Mouse (Mus musculus): ENCODE measurements around the gene Cpsf3. TPM values are rescaled to one million over a fixed set of nuclear protein-coding genes. Genes with fewer than 3 reads are reported as not detected.

The Cpsf3 gene
- total RNA-seq (2014; fragmentation: Nextera tagmentation) (165 and 172 TPM in 2 replicates), total RNA-seq (2017) (109 and 113 TPM in 2 replicates), polyA plus RNA-seq (2012) (7.6 and 10.1 TPM in 2 replicates)

- H3K4me1 ChIP-seq (ENCODE audit: insufficient read depth, low read depth, low read length), result peaks cover 39% of the 10 kb centered on the region
- H3K9me3 ChIP-seq (replicated peaks), result no peaks in the 10 kb centered on the region
- DNase-seq (ENCODE audit: low spot score) (no peak), ATAC-seq (ENCODE audit: extremely low read depth, insufficient number of reproducible peaks, low FRiP score, poor library complexity, severe bottlenecking) (no peak)
- no peak for TF ChIP-seq CTCF (IDR thresholded peaks at IDR 0.05; ENCODE audit: low read depth, low read length)
- no peak for TF ChIP-seq GATA2 (IDR thresholded peaks at IDR 0.05; ENCODE audit: borderline replicate concordance, low read depth, low read length)
- TF ChIP-seq POLR2AphosphoS5 (IDR thresholded peaks at IDR 0.05; ENCODE audit: insufficient replicate concordance, low read depth, low read length), result no peak
- TF ChIP-seq TAL1 (conservative IDR thresholded peaks at IDR 0.05; ENCODE audit: low read depth, low read length), result no peak
- TF ChIP-seq GATA1 (IDR thresholded peaks at IDR 0.05; ENCODE audit: borderline replicate concordance, low read length), result no peak
- H3K27me3 ChIP-seq (ENCODE audit: insufficient read depth, low read length), result no peaks in the 10 kb centered on the region
- peaks cover 43% of the 10 kb centered on the region for H3K36me3 ChIP-seq (replicated peaks)
- peak within 1 kb of the TSS; percentile 90 for H3K4me3 ChIP-seq (ENCODE audit: low read depth, low read length)
Observed at GRCm38 (mm10) chr12:21284761-21285441, at the start of gene Cpsf3. Gene Cpsf3 (plus strand): TSS chr12:21285391.

GRCm38 (mm10) chr12:21241965-21242364 is 43.2 kb upstream of the Cpsf3 start:
- Histone ChIP-seq H3K4me3 (ENCODE audit: low read depth, low read length) (no peak overlapping the region), H3K36me3 (replicated peaks) (no peaks in the 10 kb centered on the region), H3K9me3 (replicated peaks) (no peaks in the 10 kb centered on the region; the same call in 1 of the 2 replicates), H3K27me3 (ENCODE audit: insufficient read depth, low read length) (no peaks in the 10 kb centered on the region), H3K4me1 (ENCODE audit: insufficient read depth, low read depth, low read length) (no peaks in the 10 kb centered on the region)
- DNase-seq (ENCODE audit: low spot score) (no peak), ATAC-seq (ENCODE audit: extremely low read depth, insufficient number of reproducible peaks, low FRiP score, poor library complexity, severe bottlenecking) (no peak)
- TF ChIP-seq GATA1 (IDR thresholded peaks at IDR 0.05; ENCODE audit: borderline replicate concordance, low read length) (no peak), CTCF (IDR thresholded peaks at IDR 0.05; ENCODE audit: low read depth, low read length) (no peak), POLR2AphosphoS5 (IDR thresholded peaks at IDR 0.05; ENCODE audit: insufficient replicate concordance, low read depth, low read length) (no peak), GATA2 (IDR thresholded peaks at IDR 0.05; ENCODE audit: borderline replicate concordance, low read depth, low read length) (no peak), TAL1 (conservative IDR thresholded peaks at IDR 0.05; ENCODE audit: low read depth, low read length) (no peak)

- no peaks in the 10 kb centered on the region for H3K36me3 ChIP-seq (replicated peaks)
- no peak for DNase-seq (ENCODE audit: low spot score)
- H3K4me3 ChIP-seq (ENCODE audit: low read depth, low read length), result no peak overlapping the region
- H3K9me3 ChIP-seq (replicated peaks), result no peaks in the 10 kb centered on the region
- TF ChIP-seq POLR2AphosphoS5 (IDR thresholded peaks at IDR 0.05; ENCODE audit: insufficient replicate concordance, low read depth, low read length) (no peak), GATA1 (IDR thresholded peaks at IDR 0.05; ENCODE audit: borderline replicate concordance, low read length) (no peak)
- no peaks in the 10 kb centered on the region; the same call in 1 of the 2 replicates for H3K27me3 ChIP-seq (ENCODE audit: insufficient read depth, low read length)
- ATAC-seq (ENCODE audit: extremely low read depth, insufficient number of reproducible peaks, low FRiP score, poor library complexity, severe bottlenecking), result no peak
- no peaks in the 10 kb centered on the region for H3K4me1 ChIP-seq (ENCODE audit: insufficient read depth, low read depth, low read length)
Observed at GRCm38 (mm10) chr12:21244375-21244960, 40.7 kb upstream of the Cpsf3 start.

- no peaks in the 10 kb centered on the region for H3K36me3 ChIP-seq (replicated peaks)
- TF ChIP-seq GATA1 (IDR thresholded peaks at IDR 0.05; ENCODE audit: borderline replicate concordance, low read length) (no peak), CTCF (IDR thresholded peaks at IDR 0.05; ENCODE audit: low read depth, low read length) (no peak), TAL1 (conservative IDR thresholded peaks at IDR 0.05; ENCODE audit: low read depth, low read length) (no peak), GATA2 (IDR thresholded peaks at IDR 0.05; ENCODE audit: borderline replicate concordance, low read depth, low read length) (no peak), POLR2AphosphoS5 (IDR thresholded peaks at IDR 0.05; ENCODE audit: insufficient replicate concordance, low read depth, low read length) (no peak)
- no peak overlapping the region for H3K4me3 ChIP-seq (ENCODE audit: low read depth, low read length)
- H3K4me1 ChIP-seq (ENCODE audit: insufficient read depth, low read depth, low read length), result no peaks in the 10 kb centered on the region
- H3K27me3 ChIP-seq (ENCODE audit: insufficient read depth, low read length), result no peaks in the 10 kb centered on the region; the same call in 1 of the 2 replicates
- ATAC-seq (ENCODE audit: extremely low read depth, insufficient number of reproducible peaks, low FRiP score, poor library complexity, severe bottlenecking) (no peak), DNase-seq (ENCODE audit: low spot score) (no peak)
- no peaks in the 10 kb centered on the region for H3K9me3 ChIP-seq (replicated peaks)
Observed at GRCm38 (mm10) chr12:21247711-21248392, 37.3 kb upstream of the Cpsf3 start.

- DNase-seq (ENCODE audit: low spot score) (no peak), ATAC-seq (ENCODE audit: extremely low read depth, insufficient number of reproducible peaks, low FRiP score, poor library complexity, severe bottlenecking) (no peak)
- TF ChIP-seq GATA1 (IDR thresholded peaks at IDR 0.05; ENCODE audit: borderline replicate concordance, low read length), result no peak
- TF ChIP-seq GATA2 (IDR thresholded peaks at IDR 0.05; ENCODE audit: borderline replicate concordance, low read depth, low read length), result no peak
- TF ChIP-seq TAL1 (conservative IDR thresholded peaks at IDR 0.05; ENCODE audit: low read depth, low read length), result no peak
- TF ChIP-seq POLR2AphosphoS5 (IDR thresholded peaks at IDR 0.05; ENCODE audit: insufficient replicate concordance, low read depth, low read length), result no peak
- TF ChIP-seq CTCF (IDR thresholded peaks at IDR 0.05; ENCODE audit: low read depth, low read length), result no peak
- Histone ChIP-seq H3K4me3 (ENCODE audit: low read depth, low read length) (no peak overlapping the region), H3K27me3 (ENCODE audit: insufficient read depth, low read length) (no peaks in the 10 kb centered on the region), H3K36me3 (replicated peaks) (peaks cover 5% of the 10 kb centered on the region), H3K4me1 (ENCODE audit: insufficient read depth, low read depth, low read length) (0 out of 2 replicates have a peak, but pooled peaks cover under 1% of the 10 kb centered on the region), H3K9me3 (replicated peaks) (no peaks in the 10 kb centered on the region)
Observed at GRCm38 (mm10) chr12:21260494-21261256, 24.5 kb upstream of the Cpsf3 start.

Data from G1E (cell line).